Mouse (Mus musculus) lung, adult 18-20 months (tissue): ENCODE measurements around the gene Nup54.
A peak's percentile ranks its signal among the peaks of the same experiment; 100 is the strongest.

Experiments
- DNase-seq, 2 experiments: peaks; one replicate each; pipeline ENCODE4 v3.0.0; 2022; ENCODE audit warnings: mixed read lengths in 2 of 2

Nup54 gene

DNA sequence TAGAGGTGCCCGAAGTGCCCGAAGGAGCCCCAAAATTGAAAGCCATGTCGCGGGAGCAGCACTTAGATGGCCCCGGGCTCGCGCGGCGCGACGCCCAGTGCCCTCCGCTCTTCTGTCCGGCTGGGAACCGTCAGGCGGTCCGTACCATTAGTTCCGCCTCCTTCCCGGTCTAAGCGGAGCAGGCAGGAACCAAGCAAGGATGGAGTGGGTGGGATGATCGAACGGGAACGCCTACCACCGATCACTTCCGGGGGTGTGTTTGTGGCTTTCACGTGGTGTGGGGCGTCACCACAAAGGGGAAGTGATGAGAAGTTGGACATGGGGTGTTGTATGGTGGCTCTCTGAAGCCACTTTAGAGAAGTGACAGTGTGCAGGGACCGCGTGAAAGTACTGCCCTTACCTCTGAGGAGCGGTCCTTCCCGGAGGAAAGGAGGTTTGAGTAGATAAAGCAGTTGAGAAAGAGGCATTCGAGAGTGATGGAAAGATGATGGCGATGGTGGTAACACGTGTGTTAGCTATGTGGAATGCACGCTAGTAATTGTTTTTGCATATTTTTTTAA is at the start of gene Nup54:
Nup54 (minus strand) TSS at position 195 of the 560 bp plus-strand sequence.
- DNase-seq = peak; percentile 98

DNA sequence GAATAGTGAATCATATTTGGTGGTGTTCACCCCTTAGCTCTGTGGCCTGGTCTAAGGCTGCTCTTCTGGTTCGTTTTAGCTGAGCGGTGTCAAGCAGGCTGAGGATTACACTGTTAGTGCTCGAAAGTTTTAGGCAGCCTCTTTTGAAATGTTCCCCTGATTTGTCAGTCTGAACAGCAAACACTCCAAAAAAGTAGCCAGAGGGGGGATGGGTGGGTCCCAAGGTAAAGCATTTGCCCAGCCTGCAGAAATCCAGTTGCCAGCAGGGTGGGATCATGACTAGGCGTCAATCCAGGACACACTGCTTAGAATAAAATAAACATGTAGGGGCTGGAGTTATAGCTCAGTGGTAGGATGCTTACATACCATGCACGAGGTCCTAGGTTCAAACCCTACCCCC is 37.8 kb upstream of the Nup54 start:
- peak in 1 of 2 experiments; percentile 58 for DNase-seq

DNA sequence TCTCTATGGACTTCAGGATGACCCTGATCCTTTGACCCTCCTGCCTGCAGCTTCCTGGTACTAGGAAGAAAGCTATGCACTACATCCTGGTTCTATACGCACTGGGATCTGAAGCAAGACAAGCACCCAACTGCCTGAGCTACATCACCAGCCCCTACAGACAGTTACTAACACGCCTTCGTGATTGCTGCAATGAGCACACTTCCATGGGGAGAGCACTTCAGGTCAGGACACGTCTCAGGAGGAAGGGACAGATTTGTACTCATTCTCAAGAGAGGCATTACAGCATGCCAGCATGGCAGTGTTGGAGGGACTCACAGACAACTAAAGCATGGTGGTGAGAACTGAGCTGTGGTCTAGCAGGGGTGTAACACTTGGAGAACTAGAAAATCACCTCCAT is 36.5 kb upstream of the Nup54 start:
- DNase-seq = peak in 1 of 2 experiments; percentile 56

DNA sequence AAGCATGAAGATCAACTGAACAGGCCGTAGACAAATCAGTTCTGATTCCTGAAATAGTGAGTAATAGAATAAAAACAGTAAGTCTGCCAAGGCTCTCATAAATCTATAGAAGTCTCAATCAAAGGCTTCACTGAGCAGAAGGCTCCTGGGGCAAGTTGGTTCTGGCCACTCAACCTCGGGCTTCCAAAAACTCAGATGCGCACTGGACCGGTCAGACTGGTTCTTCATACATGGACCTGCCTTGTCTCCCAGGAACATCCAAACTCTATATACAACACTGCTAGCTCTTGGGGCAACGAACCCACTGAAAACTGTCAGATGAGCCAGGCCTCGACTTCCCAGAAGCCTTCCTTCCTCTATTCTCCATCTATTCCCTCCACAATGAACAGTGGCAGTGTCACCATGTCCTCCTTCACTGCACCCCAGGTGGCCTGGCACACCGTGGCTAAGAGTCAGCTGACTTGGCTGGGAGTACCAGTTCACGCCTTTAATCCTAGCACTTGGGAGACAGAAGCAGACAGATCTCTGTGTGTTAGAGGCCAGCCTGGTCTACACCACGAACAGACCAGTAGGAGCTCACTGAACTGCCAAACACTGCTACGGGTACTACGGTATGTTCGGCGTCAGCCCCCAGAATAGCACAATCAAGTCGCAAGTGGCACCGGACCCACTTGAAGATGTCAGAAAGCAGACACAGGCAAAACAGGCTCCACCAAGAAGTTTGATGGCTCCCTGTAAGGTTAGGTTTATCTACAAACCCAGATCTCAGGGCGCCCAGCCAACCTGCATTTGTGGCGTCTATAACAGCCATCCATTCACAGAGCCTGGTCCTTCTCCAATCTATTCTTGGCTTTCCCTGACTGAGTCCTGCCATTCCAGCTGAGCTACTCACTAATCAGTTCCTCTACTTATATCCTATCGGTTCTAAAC is 34.4 kb upstream of the Nup54 start:
- no peak for DNase-seq

DNA sequence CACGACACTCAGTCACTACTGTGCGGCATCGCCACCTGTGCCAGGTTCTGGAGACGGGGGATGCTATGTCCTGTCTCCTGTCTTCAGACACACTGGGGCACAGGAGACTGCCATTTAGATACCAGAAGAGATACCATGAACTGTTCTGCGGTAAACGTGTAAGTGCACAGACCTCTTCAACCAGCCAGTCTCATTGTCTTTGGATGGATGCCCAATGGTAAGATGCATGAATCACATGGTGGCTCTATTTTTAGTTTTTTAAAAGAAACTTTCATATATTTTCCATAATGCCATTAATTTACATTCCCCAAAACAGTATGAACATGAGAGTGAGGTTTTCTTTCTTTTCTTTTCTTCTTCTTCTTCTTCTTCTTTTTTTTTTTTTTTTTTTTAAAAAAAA is 33.2 kb upstream of the Nup54 start:
- no peak for DNase-seq

DNA sequence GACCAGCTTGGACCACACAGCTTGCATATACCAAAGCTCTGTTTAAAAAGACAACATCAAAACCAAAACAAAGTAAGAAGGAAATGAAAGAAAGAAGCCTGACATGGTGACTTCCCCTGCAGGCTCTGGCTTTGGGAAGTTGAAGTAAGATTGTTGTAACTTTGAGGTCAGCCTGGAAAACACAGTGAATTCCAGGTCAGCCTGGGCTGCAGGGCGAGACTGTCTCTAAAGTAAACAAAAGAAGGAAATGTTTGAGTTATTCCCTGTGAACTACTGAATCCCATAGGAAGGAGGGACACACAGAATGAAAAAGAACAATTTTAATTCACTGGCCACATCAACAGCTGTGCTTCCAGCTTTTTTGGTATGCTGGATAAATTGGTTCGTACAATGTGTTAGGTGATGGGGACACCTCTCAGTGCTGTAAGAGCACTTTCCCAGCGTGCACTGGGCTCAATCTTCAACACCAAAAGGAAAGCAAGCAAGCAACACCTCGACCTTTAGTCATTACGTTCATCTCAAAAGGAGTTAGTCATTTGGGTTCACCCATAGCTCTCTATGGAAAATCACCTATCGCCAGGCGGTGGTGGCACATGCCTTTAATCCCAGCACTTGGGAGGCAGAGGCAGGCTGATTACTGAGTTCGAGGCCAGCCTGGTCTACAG is 32.2 kb upstream of the Nup54 start:
- peak in 1 of 2 experiments; percentile 29 for DNase-seq

DNA sequence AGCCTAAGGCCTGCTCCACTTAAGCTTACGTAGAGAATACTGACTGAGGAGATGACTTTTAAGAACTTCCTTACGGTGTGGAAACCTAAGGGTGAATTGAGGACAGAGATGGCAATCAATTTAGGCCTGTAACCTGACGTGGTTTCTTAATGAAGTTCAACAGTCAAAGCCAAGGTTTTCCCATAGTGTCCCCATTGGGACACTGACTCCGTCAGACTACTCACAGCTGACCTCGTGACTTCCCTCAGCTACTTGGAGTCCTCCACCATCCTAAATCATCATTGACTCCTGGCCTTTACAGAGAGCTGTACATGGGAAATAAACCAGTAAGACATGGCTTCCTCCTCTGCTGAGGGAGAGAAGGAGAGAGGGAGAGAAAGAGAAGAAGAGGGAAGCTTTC is 30.5 kb upstream of the Nup54 start:
- no peak for DNase-seq

DNA sequence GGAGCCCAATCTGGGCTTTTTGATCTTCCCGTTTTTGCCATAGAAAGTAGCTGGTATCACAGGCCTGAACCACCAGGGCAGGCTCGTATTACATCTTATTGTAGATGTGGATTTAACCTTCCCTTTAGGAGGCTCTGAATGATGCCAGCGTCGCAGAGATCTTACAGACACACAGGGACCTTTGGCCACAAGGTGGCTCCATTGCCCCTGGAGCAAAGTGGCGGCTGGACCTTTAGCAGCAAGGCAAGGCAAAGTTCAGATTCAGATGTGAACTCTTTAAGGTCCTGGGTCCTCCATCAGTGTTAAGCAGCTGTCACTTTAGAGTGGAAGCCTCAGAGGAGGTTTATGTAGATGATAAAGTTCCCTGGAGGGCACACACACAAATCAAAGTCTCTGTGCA is 26.3 kb upstream of the Nup54 start:
- DNase-seq = peak; percentile 69 to 78

DNA sequence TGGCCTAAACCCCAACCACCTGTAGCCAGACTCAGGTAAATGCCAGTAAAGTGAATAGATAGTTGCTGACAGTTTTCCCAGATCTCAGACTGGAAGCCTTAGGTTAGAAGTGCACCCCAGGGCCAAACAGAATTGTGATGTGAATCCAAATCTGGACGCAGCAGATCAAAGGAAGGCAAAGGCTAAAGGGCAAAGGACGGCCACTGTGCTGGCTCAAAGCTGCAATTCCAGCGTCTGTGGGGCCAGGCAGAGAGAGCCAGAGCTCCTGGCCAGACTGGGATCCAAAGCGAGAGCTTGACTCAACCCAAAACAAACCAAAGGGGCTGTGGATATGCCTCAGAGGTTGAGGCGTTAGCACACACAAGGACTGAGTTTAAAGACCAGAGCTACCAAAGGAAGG is 23.7 kb upstream of the Nup54 start:
- no peak for DNase-seq

DNA sequence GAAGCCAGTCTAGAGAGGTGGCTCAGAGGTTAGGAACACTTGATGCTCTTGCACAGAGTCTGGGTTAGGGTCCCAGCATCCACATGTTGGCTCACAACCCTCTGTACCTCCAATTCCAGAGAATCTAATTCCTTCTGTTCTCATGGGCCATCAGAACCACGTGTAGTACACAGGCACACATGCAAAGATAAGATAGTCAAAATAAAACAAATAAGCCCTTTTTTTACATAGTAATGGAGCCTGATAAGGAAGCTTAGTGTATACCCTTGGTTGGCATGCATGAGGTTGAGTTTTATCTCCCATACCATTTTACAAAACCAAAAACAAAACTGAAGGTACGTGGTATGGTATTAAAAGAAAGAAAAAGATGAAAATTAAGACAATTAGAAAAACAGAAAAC is 22.4 kb upstream of the Nup54 start:
- DNase-seq = no peak

DNA sequence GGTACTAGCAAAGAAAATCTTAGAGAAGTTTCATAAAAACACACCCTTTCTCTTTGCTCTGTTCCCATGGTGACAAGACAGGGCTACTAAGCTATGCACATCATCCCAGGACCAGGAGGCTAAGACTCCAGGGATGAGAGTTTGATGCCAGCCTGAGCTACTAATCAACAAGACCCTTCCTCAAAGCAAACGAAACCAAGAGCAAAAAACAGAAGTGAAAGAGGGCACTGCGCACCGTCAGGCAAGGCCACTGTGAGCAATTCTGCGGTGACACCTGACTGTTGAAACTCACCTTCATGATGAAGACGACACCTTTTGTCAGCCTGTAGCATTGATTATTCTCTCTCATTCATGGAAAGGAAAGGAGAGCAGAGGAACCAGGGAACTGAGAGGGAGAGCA is 17.9 kb upstream of the Nup54 start:
- no peak for DNase-seq

DNA sequence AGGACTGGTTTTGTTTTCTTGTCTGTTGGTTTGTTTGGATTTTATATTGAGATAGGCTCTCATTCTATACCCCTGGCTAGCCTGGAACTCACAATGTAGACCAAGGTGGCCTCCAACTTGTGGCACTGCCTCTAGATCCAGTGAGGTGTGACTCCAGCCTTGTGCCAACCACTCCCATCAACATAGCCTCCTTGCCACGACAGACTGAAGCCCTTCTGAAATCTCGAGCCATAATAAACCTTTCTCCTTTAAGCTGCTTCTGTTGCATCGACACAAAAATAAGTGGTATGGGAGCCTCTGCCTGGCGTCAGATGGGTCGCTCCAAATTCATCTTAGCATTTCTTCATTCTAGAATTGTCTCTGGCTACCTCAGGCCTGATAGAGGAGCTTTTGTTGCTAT is 11.7 kb upstream of the Nup54 start:
- DNase-seq = no peak

DNA sequence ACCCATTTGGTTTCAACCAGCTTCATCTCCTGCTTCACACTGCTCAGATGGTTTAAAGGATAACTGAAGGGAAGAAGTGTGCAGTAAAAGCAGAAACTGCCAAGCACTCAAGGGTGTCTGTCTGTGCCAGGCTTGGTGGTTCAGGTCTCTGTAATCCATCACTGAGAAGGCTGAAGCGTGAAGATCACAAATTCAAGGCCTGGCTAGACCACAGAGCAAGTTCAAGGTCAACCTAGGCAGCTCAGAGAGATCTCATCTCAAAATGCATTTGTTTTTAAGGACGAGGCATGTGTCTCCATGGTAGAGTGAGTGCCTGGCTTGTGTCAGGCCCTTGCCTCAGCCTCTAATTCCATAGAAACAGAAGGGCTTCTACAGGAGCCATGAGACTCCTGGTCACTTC is 10.0 kb upstream of the Nup54 start:
- DNase-seq = no peak

DNA sequence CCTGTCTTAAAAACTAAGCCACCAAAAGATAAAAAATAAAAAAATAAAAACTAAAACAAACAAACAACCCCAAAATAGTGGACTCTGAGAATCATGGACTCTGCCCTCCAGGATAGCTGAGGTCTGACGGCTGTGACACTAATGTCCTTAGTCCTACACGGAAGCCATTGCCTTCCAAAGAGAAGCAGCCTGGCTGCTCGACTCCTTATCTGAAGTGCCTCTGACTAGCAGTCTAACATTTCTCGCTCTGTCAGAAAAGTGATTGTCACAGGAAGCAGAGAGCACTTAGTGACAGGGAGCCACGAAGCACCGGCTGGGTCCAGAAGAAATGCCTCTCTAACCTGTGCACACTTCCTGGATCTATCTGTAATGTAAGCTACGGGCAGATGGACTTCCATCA is 7.9 kb upstream of the Nup54 start:
- no peak for DNase-seq

DNA sequence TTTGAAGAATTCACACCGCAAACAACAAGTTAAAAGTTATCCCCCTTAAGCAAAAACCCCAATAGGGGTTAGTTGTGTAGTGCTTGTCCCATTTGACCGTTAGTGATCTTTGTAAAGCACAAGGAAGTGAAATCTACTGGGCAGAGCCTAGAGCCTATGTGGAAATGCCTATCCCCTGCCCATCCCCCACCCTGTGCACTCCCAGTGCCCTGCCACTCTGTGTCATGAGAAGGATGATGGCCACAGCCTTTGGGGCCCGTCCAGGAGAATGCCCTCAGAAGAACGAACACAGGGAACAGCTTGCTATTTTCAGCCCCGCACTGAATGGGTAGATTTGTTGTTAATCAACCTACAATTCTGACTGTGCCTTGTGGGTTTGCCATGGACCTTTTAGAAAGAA is 6.5 kb upstream of the Nup54 start:
- peak; percentile 23 to 29 for DNase-seq

DNA sequence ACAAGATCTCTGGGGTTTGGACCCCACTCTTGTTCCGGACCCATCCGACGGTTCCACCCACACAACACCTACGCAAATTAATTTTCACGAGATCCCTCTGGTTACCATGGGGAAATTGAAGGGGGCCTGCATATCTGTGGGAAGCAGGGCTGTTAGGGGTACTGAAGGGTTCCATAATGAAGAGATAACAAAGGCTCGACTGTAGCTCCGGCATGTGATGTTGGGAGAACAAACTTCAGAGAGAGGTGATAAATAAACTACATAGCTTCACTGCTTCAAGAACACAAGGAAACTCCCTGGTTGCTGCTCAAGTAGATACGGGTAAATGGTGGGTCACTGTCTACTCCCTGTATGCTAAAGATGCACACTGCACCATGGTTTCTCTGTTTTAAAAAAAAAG is 3.5 kb upstream of the Nup54 start:
- no peak for DNase-seq

DNA sequence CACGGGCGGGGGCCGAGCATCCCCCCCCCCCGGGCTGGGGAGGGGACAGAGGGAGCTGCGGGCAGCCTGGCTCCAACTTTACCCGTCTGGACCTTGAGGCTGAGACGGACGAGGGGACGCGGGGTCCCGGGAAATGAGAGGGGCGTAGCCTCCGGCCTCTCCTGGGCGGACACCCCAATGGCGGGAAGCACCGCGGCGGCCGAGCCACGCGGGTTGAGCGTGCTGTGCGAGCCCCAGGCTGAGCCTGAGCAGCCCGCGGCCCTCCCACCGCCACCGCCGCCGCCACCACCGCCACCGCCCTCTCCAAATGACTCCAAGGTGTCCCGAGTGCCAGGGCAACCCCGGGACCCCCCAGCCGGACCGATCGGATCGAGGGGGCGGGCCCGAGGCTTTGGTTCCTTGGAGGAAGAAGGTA is 441 bp downstream of the Nup54 start:
- DNase-seq = no peak

DNA sequence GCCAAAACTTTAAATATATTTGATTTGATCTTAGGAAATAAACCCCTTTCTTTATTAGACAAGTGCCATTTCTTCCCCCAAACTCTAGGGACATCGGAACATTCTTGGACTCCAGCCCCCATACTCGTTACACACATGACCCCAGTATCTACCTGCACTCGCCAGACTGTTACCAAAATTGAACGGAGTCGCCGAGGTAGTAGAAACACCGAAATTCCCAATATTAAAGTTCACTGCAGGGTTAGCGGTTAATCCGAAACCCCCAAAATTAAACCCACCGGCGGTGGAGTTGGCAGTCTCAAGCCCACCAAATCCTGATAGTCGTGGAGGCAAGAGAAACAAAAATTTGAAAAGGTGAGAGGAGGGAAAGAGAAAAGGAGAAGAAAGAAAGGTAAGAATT is 949 bp downstream of the Nup54 start:
- no peak for DNase-seq

DNA sequence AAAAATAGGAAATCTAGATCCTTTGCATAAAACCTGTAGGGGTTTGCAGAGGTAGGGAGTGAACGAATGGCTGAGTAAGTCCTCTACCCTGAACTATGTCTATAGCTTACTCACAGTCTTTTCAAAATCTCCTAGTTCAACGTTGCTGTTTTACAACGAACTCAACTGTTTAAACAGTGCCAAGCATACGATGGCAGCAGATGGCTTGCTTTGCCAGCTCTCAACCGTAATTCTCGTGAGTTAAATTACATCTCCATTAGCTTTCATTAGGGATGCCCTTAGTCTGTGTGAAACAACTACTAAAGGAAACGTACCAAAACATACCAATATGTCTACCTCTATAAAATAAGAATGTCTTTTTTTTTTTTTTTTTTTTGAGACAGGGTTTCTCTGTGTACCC is 3.4 kb downstream of the Nup54 start:
- DNase-seq = no peak

DNA sequence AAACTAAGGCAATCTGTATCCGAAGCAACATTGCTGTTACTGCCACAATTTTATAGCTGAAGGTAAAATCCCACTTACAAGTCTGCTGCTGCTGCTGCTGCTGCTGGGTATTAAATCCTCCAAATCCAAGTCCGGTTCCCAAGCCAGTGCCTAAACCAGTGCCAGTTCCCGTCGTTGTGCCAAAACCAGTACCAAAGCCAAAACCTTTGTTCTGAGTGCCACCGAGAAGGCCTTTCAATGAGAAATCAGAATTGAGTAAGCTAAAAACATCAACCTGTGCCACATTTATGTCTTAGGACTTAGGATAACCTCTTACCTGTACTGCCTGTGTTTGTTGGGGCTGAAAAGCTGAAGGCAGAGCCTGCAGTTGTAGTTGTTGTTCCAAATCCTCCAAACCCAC is 4.3 kb downstream of the Nup54 start:
- no peak for DNase-seq

DNA sequence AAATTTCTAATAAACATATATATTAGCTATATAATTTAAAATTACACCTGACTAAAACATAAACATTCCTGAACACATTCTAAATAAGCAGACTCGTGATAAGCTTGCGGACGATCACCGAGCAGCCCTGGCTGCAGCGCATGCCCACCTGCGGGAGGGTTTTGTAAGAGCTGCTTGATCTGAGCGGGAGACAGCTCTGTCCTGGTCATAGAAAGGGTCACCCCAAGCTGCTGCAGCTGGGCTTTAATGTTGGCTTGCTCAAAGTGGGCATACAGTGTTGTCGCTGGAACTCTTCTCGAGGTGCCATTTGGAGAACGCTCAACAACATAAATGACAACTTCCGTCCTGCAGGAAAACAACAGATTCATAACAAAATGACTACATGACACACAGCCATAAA is 10.9 kb downstream of the Nup54 start:
- no peak for DNase-seq

DNA sequence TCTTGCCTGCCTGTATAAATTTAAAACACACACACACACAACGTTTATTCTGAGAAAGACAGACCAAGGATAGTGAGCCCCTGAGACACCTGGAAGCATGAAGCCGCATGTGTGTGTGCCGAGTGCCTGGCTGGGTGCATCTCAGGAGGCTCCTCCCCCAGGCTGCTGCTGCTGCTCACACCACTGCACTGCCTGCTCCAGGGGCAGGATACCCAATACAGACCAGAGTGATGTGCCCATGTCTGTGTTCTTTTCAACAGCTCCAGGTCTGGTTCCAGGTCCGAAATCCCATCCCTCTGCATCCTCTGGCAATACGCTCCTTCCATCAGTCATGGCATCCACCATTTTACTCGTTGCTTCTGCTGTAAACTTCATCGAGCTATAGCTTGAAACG is 21.0 kb downstream of the Nup54 start:
- no peak for DNase-seq

DNA sequence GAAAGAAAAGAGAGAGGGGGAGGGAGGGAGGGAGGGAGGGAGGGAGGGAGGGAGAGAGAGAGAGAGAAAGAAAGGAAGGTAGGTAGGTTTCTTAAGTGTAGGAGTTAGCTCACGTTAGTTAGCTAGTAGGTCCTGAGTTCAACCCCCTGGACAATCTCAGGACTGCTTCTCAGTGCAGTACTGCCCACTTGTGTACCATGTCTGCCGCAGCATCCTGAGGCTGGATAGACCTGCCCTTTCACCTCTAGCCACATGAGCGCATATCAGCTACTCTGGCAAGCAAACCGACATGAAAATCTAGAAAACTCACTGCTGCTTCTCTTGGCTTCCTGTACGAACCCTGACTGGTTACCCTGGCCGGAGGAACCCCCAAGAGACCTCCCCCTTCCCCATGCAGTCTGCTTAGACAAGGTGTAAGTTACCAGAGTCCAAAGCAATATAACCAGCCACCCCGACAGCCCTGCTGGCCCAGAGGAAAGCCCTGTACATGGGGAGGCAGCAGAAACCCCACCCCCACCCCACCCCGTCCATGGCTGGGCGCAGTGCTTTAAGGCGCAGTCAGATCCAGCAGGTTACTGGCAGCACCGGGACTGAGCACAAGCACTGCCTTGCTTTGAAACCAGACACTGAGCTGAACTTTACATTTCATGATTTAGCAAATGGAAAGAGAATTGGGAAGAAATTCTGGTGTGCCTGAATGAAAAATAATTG is 21.6 kb downstream of the Nup54 start:
- DNase-seq = no peak
